Comparison of ENCODE assay signal across 8 mouse cellular contexts in genomic region chr6:71143894-71144455, GRCm38 (mm10). TPM values are rescaled to one million over a fixed set of nuclear protein-coding genes. Genes with fewer than 3 reads are reported as not detected.
A peak's percentile ranks its signal among the peaks of the same experiment; 100 is the strongest.
DNase-seq lines count a peak whose midpoint lies in the region; ATAC-seq and TF ChIP-seq lines count a peak whose summit lies in the region.

Thnsl2 (minus strand) TSS chr6:71144439.

- 0 out of 6 replicates have a peak, but pooled peaks of 1 of the 3 experiments have one; percentile 1 for TF ChIP-seq CTCF in MEL (IDR thresholded peaks at IDR 0.05 in 2 of 3, conservative IDR thresholded peaks at IDR 0.05 in 1 of 3; ENCODE audit: control insufficient read depth in 1 of 3, insufficient read depth in 1 of 3, low read depth in 2 of 3, low read length in 3 of 3, poor library complexity in 1 of 3, severe bottlenecking in 1 of 3)
- TF ChIP-seq CTCF in liver, postnatal 0 days (IDR thresholded peaks at IDR 0.05; ENCODE audit: low read depth): peak; percentile 55

- peak within 1 kb of the TSS; percentile 63 to 71 for H3K4me3 ChIP-seq in MEL (ENCODE audit: control insufficient read depth in 1 of 2, insufficient read depth in 1 of 2, low read depth in 2 of 2, low read length in 2 of 2)
- peak within 1 kb of the TSS; percentile 61 for H3K4me3 ChIP-seq in liver, postnatal 0 days (ENCODE audit: low read depth, low read length)
- peak within 1 kb of the TSS; percentile 48 for H3K4me3 ChIP-seq in neural tube, embryonic 12.5 days

- DNase-seq in MEL (ENCODE audit: low read depth, low spot score): peak; percentile 49
- DNase-seq in cerebellum, adult 8-10 months: peak; percentile 80
- DNase-seq in heart, postnatal 36 days: peak; percentile 71 to 84
- DNase-seq in layer of hippocampus, adult 18-20 months (ENCODE audit: low spot score in 2 of 2): peak; percentile 40 to 67
- peak; percentile 62 for DNase-seq in liver, postnatal 0 days
- peak; percentile 40 to 49 for DNase-seq in thymus, adult 18-20 months

- no peak within 1 kb of the TSS for H3K27ac ChIP-seq in MEL (ENCODE audit: control insufficient read depth, low read depth, low read length)
- H3K27ac ChIP-seq in liver, postnatal 0 days (ENCODE audit: low read depth): peak within 1 kb of the TSS; percentile 84
- no peak within 1 kb of the TSS for H3K27ac ChIP-seq in neural tube, embryonic 12.5 days

- WGBS in liver, postnatal 0 days (ENCODE audit: insufficient replicate concordance): under 1% methylated on average over 32 of the region's 32 CpGs
- under 1% methylated on average over 32 of the region's 32 CpGs for WGBS in neural tube, embryonic 12.5 days

- no peak for TF ChIP-seq EP300 in MEL (IDR thresholded peaks at IDR 0.05; ENCODE audit: low read depth in 1 of 2, low read length in 2 of 2)
- no peak for TF ChIP-seq EP300 in liver, postnatal 0 days (IDR thresholded peaks at IDR 0.05; ENCODE audit: low read depth)

- no peaks in the 10 kb centered on the region; a peak in 3 of 4 replicates for H3K27me3 ChIP-seq in MEL (ENCODE audit: control insufficient read depth in 1 of 2, insufficient read depth in 2 of 2, low read length in 2 of 2)
- H3K27me3 ChIP-seq in liver, postnatal 0 days (ENCODE audit: insufficient read depth, low read length): no peaks in the 10 kb centered on the region
- H3K27me3 ChIP-seq in neural tube, embryonic 12.5 days (replicated peaks): no peaks in the 10 kb centered on the region

- H3K79me2 ChIP-seq in MEL (ENCODE audit: control insufficient read depth, insufficient read depth, low read length, poor library complexity): no peaks in the 10 kb centered on the region; the same call in 1 of the 2 replicates

- TF ChIP-seq POLR2A in MEL (IDR thresholded peaks at IDR 0.05; ENCODE audit: control insufficient read depth in 1 of 2, insufficient read depth in 1 of 2, low read depth in 1 of 2, low read length in 2 of 2, poor library complexity in 1 of 2): no peak

- no peaks in the 10 kb centered on the region for H3K4me1 ChIP-seq in MEL (ENCODE audit: control insufficient read depth in 1 of 2, insufficient read depth in 2 of 2, low read length in 2 of 2)
- H3K4me1 ChIP-seq in liver, postnatal 0 days (ENCODE audit: insufficient read depth): peaks cover 14% of the 10 kb centered on the region; the same call in 1 of the 2 replicates
- peaks cover 5% of the 10 kb centered on the region; the same call in 1 of the 2 replicates for H3K4me1 ChIP-seq in neural tube, embryonic 12.5 days

- no peak for TF ChIP-seq RAD21 in MEL (IDR thresholded peaks at IDR 0.05; ENCODE audit: low read depth, low read length)

- peak; percentile 93 for ATAC-seq in frontal cortex, adult (ENCODE audit: low TSS enrichment)
- peak; percentile 84 for ATAC-seq in liver, postnatal 0 days
- peak; percentile 92 for ATAC-seq in neural tube, embryonic 12.5 days (ENCODE audit: low FRiP score, low read depth)

- H3K9me3 ChIP-seq in MEL (replicated peaks; ENCODE audit: insufficient read depth, low read length): no peaks in the 10 kb centered on the region
- peaks cover 3% of the 10 kb centered on the region; the same call in 1 of the 2 replicates for H3K9me3 ChIP-seq in liver, postnatal 0 days (ENCODE audit: low read length)
- H3K9me3 ChIP-seq in neural tube, embryonic 12.5 days: no peaks in the 10 kb centered on the region

- peak within 1 kb of the TSS; percentile 71 for H3K9ac ChIP-seq in MEL (ENCODE audit: control insufficient read depth, low read depth, low read length, poor library complexity, severe bottlenecking)
- H3K9ac ChIP-seq in liver, postnatal 0 days (replicated peaks): peak within 1 kb of the TSS; percentile 76
- peak within 1 kb of the TSS; percentile 59 for H3K9ac ChIP-seq in neural tube, embryonic 12.5 days

- peak within 1 kb of the TSS; percentile 87 for H3K4me2 ChIP-seq in liver, postnatal 0 days (ENCODE audit: low read depth, low read length)
- peak within 1 kb of the TSS; percentile 75 for H3K4me2 ChIP-seq in neural tube, embryonic 12.5 days (replicated peaks)

- H3K36me3 ChIP-seq in MEL (ENCODE audit: control insufficient read depth in 1 of 2, insufficient read depth in 2 of 2, low read length in 2 of 2): no peaks in the 10 kb centered on the region
- no peaks in the 10 kb centered on the region for H3K36me3 ChIP-seq in liver, postnatal 0 days (replicated peaks; ENCODE audit: insufficient read depth, low read length)
- no peaks in the 10 kb centered on the region for H3K36me3 ChIP-seq in neural tube, embryonic 12.5 days

- intact Hi-C loops in heart, postnatal 36 days (cut with DNase I): no loop called here

TF ChIP-seq in MEL, 35 proteins besides CTCF, POLR2A, EP300 and RAD21:
- no peak for TF ChIP-seq NELFE (IDR thresholded peaks at IDR 0.05; ENCODE audit: low read depth, low read length)
- no peak for TF ChIP-seq E2F4 (IDR thresholded peaks at IDR 0.05; ENCODE audit: borderline replicate concordance, low read depth, low read length)
- no peak for TF ChIP-seq ETS1 (IDR thresholded peaks at IDR 0.05; ENCODE audit: low read depth, low read length)

RNA-seq across cellular contexts. Expression of gene Thnsl2, which starts in this region (rescaled TPM):
- total RNA-seq in MEL (2012; rRNA removed): 0.08 and 0.16 TPM in 2 replicates
- polyA plus RNA-seq in MEL (2012; ENCODE audit: insufficient read depth in 1 of 2, insufficient read length in 2 of 2, low read depth in 1 of 2, low replicate concordance in 2 of 2, missing spikeins in 1 of 2): under 1 TPM in 1 of 2 experiments, not detected in 1; 0.21 TPM
- 1 to 10 TPM; 4.5 to 5.4 TPM for total RNA-seq in heart, postnatal 36 days (2021)
- total RNA-seq in layer of hippocampus, adult 18-20 months (2021): 1 to 10 TPM; 4.1 to 4.9 TPM
- 35.4 and 35.8 TPM in 2 replicates for polyA plus RNA-seq in liver, postnatal 0 days (2015; fragmentation: Nextera tagmentation; extraction: Ambion mirVana)
- polyA plus RNA-seq in neural tube, embryonic 12.5 days (2016; fragmentation: Nextera tagmentation; extraction: Ambion mirVana): 4.6 and 5.4 TPM in 2 replicates

Comparison
In these comparisons a context has a peak if more than half of its experiments do, and no peak if none do; other contexts are left out.
1. Peak in DNase-seq, H3K4me3 ChIP-seq and H3K9ac ChIP-seq in MEL; RNA of the gene not detected or under 1 TPM.